Mouse (Mus musculus): ENCODE measurements at regions not wholly inside any gene's neighbourhood (a gene's known extent, or its start where the extent isn't known, plus 50 kb on each side); places are given as distances from the start of the nearest gene placed in this dataset.

- no peak for DNase-seq (ENCODE audit: low read depth, low spot score)
- 73% methylated on average over 4 of the region's 4 CpGs for WGBS
These were observed 155.3 kb upstream of the Rad23b start for GRCm38 (mm10) chr4:55194552-55194951.

- WGBS = 62% methylated on average over 20 of the region's 20 CpGs
- DNase-seq (ENCODE audit: low read depth, low spot score) = no peak
These were observed 145.8 kb upstream of the Rad23b start for GRCm38 (mm10) chr4:55203731-55204710.

GRCm38 (mm10) chr4:55206226-55206625 is 143.6 kb upstream of the Rad23b start:
- DNase-seq (ENCODE audit: low read depth, low spot score) = no peak
- 88% methylated on average over 3 of the region's 3 CpGs for WGBS

GRCm38 (mm10) chr4:55207749-55208385 is 142.0 kb upstream of the Rad23b start:
- DNase-seq (ENCODE audit: low read depth, low spot score) = no peak
- 56% methylated on average over 13 of the region's 13 CpGs for WGBS

- WGBS = 30% methylated on average over 21 of the region's 21 CpGs
- no peak for DNase-seq (ENCODE audit: low read depth, low spot score)
These were observed 141.2 kb upstream of the Rad23b start for GRCm38 (mm10) chr4:55208386-55209345.

GRCm38 (mm10) chr4:55215425-55216174 is 134.2 kb upstream of the Rad23b start:
- no peak for DNase-seq (ENCODE audit: low read depth, low spot score)
- 52% methylated on average over 9 of the region's 9 CpGs for WGBS

GRCm38 (mm10) chr4:55216175-55216545 is 133.7 kb upstream of the Rad23b start:
- WGBS = 68% methylated on average over 6 of the region's 6 CpGs
- no peak for DNase-seq (ENCODE audit: low read depth, low spot score)

- 84% methylated on average over 5 of the region's 5 CpGs for WGBS
- DNase-seq (ENCODE audit: low read depth, low spot score) = no peak
These were observed 124.1 kb upstream of the Rad23b start for GRCm38 (mm10) chr4:55225766-55226165.

- DNase-seq (ENCODE audit: low read depth, low spot score) = no peak
- 22% methylated on average over 3 of the region's 3 CpGs for WGBS
These were observed 122.4 kb upstream of the Rad23b start for GRCm38 (mm10) chr4:55227394-55227793.

- WGBS = 35% methylated on average over 4 of the region's 4 CpGs
- peak; percentile 2 for DNase-seq (ENCODE audit: low read depth, low spot score)
These were observed 118.3 kb upstream of the Rad23b start for GRCm38 (mm10) chr4:55231522-55231921.

GRCm38 (mm10) chr4:55237856-55238255 is 112.0 kb upstream of the Rad23b start:
- WGBS = 82% methylated on average over 6 of the region's 6 CpGs
- DNase-seq (ENCODE audit: low read depth, low spot score) = no peak

- 6% methylated on average over 7 of the region's 7 CpGs for WGBS
- peak; percentile 18 for DNase-seq (ENCODE audit: low read depth, low spot score)
These were observed 109.4 kb upstream of the Rad23b start for GRCm38 (mm10) chr4:55240450-55240849.

GRCm38 (mm10) chr4:55242331-55242730 is 107.5 kb upstream of the Rad23b start:
- DNase-seq (ENCODE audit: low read depth, low spot score) = no peak

GRCm38 (mm10) chr4:55243091-55244058 is 106.5 kb upstream of the Rad23b start:
- WGBS = 79% methylated on average over 14 of the region's 14 CpGs
- DNase-seq (ENCODE audit: low read depth, low spot score) = no peak

More at GRCm38 (mm10) chr4:55242331-55242730, 107.5 kb upstream of the Rad23b start:
- whole genome bisulfite sequencing = 68% methylated on average over 4 of the region's 4 CpGs

- no peak for DNase-seq (ENCODE audit: low read depth, low spot score)
- 84% methylated on average over 10 of the region's 10 CpGs for WGBS
These were observed 104.1 kb upstream of the Rad23b start for GRCm38 (mm10) chr4:55245789-55246188.

GRCm38 (mm10) chr4:55250334-55250733 is 99.5 kb upstream of the Rad23b start:
- 51% methylated on average over 3 of the region's 3 CpGs for WGBS
- DNase-seq (ENCODE audit: low read depth, low spot score) = no peak

- 74% methylated on average over 5 of the region's 5 CpGs for WGBS
- no peak for DNase-seq (ENCODE audit: low read depth, low spot score)
These were observed 98.3 kb upstream of the Rad23b start for GRCm38 (mm10) chr4:55251546-55251945.

GRCm38 (mm10) chr4:55253769-55254168 is 96.1 kb upstream of the Rad23b start:
- 78% methylated on average over 8 of the region's 8 CpGs for WGBS
- DNase-seq (ENCODE audit: low read depth, low spot score) = no peak

Data from large intestine, adult 2 months (tissue).